Mouse (Mus musculus): ENCODE measurements around the gene Gm20379. TPM values are rescaled to one million over a fixed set of nuclear protein-coding genes. Genes with fewer than 3 reads are reported as not detected.

Gene Gm20379
- total and polyA plus RNA-seq, 3 experiments, result 9.4 TPM; not detected in 2

DNA sequence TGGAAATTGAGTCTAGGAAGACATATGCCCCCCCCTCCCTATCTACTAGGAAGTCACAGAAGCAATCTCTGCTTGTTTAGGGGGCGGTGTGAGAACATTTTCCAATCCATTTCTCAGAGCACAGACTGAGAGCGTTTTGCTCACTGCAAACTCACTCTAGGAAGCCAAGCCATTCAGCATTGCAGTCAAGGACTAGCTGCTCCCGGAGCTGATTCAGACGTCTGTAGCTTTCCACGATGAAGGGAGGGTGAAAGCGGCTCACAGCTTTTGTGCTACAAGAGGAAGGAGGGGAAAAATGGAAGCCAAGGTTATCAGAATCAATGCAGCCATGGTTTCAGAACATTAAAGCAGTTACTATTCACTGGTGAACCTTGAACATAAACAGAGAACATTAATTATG, 42.2 kb upstream of the Gm20379 start:
- Histone ChIP-seq H3K9ac (ENCODE audit: control insufficient read depth, low read depth, low read length, poor library complexity, severe bottlenecking) (no peak overlapping the region), H3K4me3 (ENCODE audit: control insufficient read depth in 1 of 2, insufficient read depth in 1 of 2, low read depth in 2 of 2, low read length in 2 of 2) (no peak overlapping the region), H3K27ac (ENCODE audit: control insufficient read depth, low read depth, low read length) (no peak overlapping the region), H3K36me3 (ENCODE audit: control insufficient read depth in 1 of 2, insufficient read depth in 2 of 2, low read length in 2 of 2) (no peaks in the 10 kb centered on the region; a peak in 1 of 4 replicates), H3K4me1 (ENCODE audit: control insufficient read depth in 1 of 2, insufficient read depth in 2 of 2, low read length in 2 of 2) (no peaks in the 10 kb centered on the region), H3K27me3 (ENCODE audit: control insufficient read depth in 1 of 2, insufficient read depth in 2 of 2, low read length in 2 of 2) (no peaks in the 10 kb centered on the region), H3K79me2 (ENCODE audit: control insufficient read depth, insufficient read depth, low read length, poor library complexity) (no peaks in the 10 kb centered on the region), H3K9me3 (replicated peaks; ENCODE audit: insufficient read depth, low read length) (no peaks in the 10 kb centered on the region)
- TF ChIP-seq NRF1 (IDR thresholded peaks at IDR 0.05; ENCODE audit: insufficient read depth, low read depth, low read length, poor library complexity, severe bottlenecking) (no peak), EP300 (IDR thresholded peaks at IDR 0.05; ENCODE audit: low read depth in 1 of 2, low read length in 2 of 2) (no peak), SMC3 (IDR thresholded peaks at IDR 0.05; ENCODE audit: low read depth, low read length) (no peak), MAX (IDR thresholded peaks at IDR 0.05; ENCODE audit: low read length) (no peak), E2F4 (IDR thresholded peaks at IDR 0.05; ENCODE audit: borderline replicate concordance, low read depth, low read length) (no peak), CTCF (IDR thresholded peaks at IDR 0.05 in 2 of 3, conservative IDR thresholded peaks at IDR 0.05 in 1 of 3; ENCODE audit: control insufficient read depth in 1 of 3, insufficient read depth in 1 of 3, low read depth in 2 of 3, low read length in 3 of 3, poor library complexity in 1 of 3, severe bottlenecking in 1 of 3) (no peak), USF2 (IDR thresholded peaks at IDR 0.05; ENCODE audit: borderline replicate concordance in 1 of 2, insufficient read depth in 1 of 2, low read depth in 1 of 2, low read length in 2 of 2) (no peak), TCF12 (IDR thresholded peaks at IDR 0.05; ENCODE audit: low read depth, low read length) (no peak), NELFE (IDR thresholded peaks at IDR 0.05; ENCODE audit: low read depth, low read length) (no peak), UBTF (IDR thresholded peaks at IDR 0.05; ENCODE audit: borderline replicate concordance, insufficient read depth, low read depth, low read length) (no peak), ZNF384 (IDR thresholded peaks at IDR 0.05; ENCODE audit: low read depth, low read length) (no peak), ZC3H11A (IDR thresholded peaks at IDR 0.05; ENCODE audit: low read depth, low read length) (no peak), GABPA (IDR thresholded peaks at IDR 0.05; ENCODE audit: low read depth, low read length) (no peak), HCFC1 (IDR thresholded peaks at IDR 0.05; ENCODE audit: low read depth, low read length) (no peak), POLR2AphosphoS2 (IDR thresholded peaks at IDR 0.05; ENCODE audit: low read length) (no peak), ZKSCAN1 (IDR thresholded peaks at IDR 0.05; ENCODE audit: low read depth, low read length) (no peak), RCOR1 (IDR thresholded peaks at IDR 0.05; ENCODE audit: low read depth, low read length) (no peak)
- DNase-seq (ENCODE audit: low read depth, low spot score), result no peak

- H3K4me1 ChIP-seq (ENCODE audit: control insufficient read depth in 1 of 2, insufficient read depth in 2 of 2, low read length in 2 of 2), result no peaks in the 10 kb centered on the region
- peak; percentile 16 for DNase-seq (ENCODE audit: low read depth, low spot score)
- no peak overlapping the region for H3K4me3 ChIP-seq (ENCODE audit: control insufficient read depth in 1 of 2, insufficient read depth in 1 of 2, low read depth in 2 of 2, low read length in 2 of 2)
- H3K9me3 ChIP-seq (replicated peaks; ENCODE audit: insufficient read depth, low read length), result no peaks in the 10 kb centered on the region
- no peak overlapping the region for H3K9ac ChIP-seq (ENCODE audit: control insufficient read depth, low read depth, low read length, poor library complexity, severe bottlenecking)
- H3K27me3 ChIP-seq (ENCODE audit: control insufficient read depth in 1 of 2, insufficient read depth in 2 of 2, low read length in 2 of 2), result no peaks in the 10 kb centered on the region
- no peaks in the 10 kb centered on the region for H3K36me3 ChIP-seq (ENCODE audit: control insufficient read depth in 1 of 2, insufficient read depth in 2 of 2, low read length in 2 of 2)
- no peak overlapping the region for H3K27ac ChIP-seq (ENCODE audit: control insufficient read depth, low read depth, low read length)
- no peaks in the 10 kb centered on the region for H3K79me2 ChIP-seq (ENCODE audit: control insufficient read depth, insufficient read depth, low read length, poor library complexity)
- peak in 2 of 3 experiments; percentile 8 to 23; a peak in 2 of 6 replicates for TF ChIP-seq CTCF (IDR thresholded peaks at IDR 0.05 in 2 of 3, conservative IDR thresholded peaks at IDR 0.05 in 1 of 3; ENCODE audit: control insufficient read depth in 1 of 3, insufficient read depth in 1 of 3, low read depth in 2 of 3, low read length in 3 of 3, poor library complexity in 1 of 3, severe bottlenecking in 1 of 3)
- TF ChIP-seq ZC3H11A (IDR thresholded peaks at IDR 0.05; ENCODE audit: low read depth, low read length), result peak; percentile 13; the same call in 1 of the 2 replicates
- TF ChIP-seq ZNF384 (IDR thresholded peaks at IDR 0.05; ENCODE audit: low read depth, low read length), result no peak
- no peak for TF ChIP-seq NELFE (IDR thresholded peaks at IDR 0.05; ENCODE audit: low read depth, low read length)
- peak; percentile 18; the same call in 1 of the 2 replicates for TF ChIP-seq RAD21 (IDR thresholded peaks at IDR 0.05; ENCODE audit: low read depth, low read length)
- TF ChIP-seq KAT2A (conservative IDR thresholded peaks at IDR 0.05; ENCODE audit: low read depth, low read length), result no peak
- TF ChIP-seq TCF12 (IDR thresholded peaks at IDR 0.05; ENCODE audit: low read depth, low read length), result no peak
- no peak for TF ChIP-seq MYC (IDR thresholded peaks at IDR 0.05; ENCODE audit: low read depth, low read length)
- TF ChIP-seq MAZ (IDR thresholded peaks at IDR 0.05; ENCODE audit: low read depth, low read length), result no peak
These were observed 38.7 kb upstream of the Gm20379 start for GRCm38 (mm10) chr13:92267076-92267475.

Measured in MEL (cell line).